Mouse (Mus musculus): ENCODE data around the gene Insl6. TPM values are rescaled to one million over a fixed set of nuclear protein-coding genes. Genes with fewer than 3 reads are reported as not detected.
A peak's percentile ranks its signal among the peaks of the same experiment; 100 is the strongest.

Insl6 gene
- polyA plus RNA-seq, 1 experiment from 2014 or later, result 7.8 TPM

- 91% methylated on average over 8 of the region's 8 CpGs for WGBS
- Histone ChIP-seq H3K4me1 (ENCODE audit: control insufficient read depth, insufficient read depth, low read length) (no peaks in the 10 kb centered on the region; the same call in 1 of the 2 replicates), H3K27me3 (replicated peaks; ENCODE audit: control insufficient read depth, insufficient read depth, low read length) (no peaks in the 10 kb centered on the region), H3K27ac (replicated peaks; ENCODE audit: low read depth, low read length) (no peak overlapping the region), H3K9me3 (ENCODE audit: control insufficient read depth, low read length) (peaks cover 12% of the 10 kb centered on the region), H3K4me2 (ENCODE audit: low read depth, low read length) (no peak overlapping the region), H3K9ac (ENCODE audit: low read depth, low read length) (no peak overlapping the region), H3K36me3 (ENCODE audit: control insufficient read depth, insufficient read depth, low read length) (peaks cover 51% of the 10 kb centered on the region), H3K4me3 (ENCODE audit: low read depth, low read length) (no peak overlapping the region)
- ATAC-seq (ENCODE audit: low read depth) (no peak), DNase-seq (ENCODE audit: low spot score) (no peak)
Observed at GRCm38 (mm10) chr19:29311791-29312190, 13.4 kb downstream of the Insl6 start.

- Histone ChIP-seq H3K4me3 (ENCODE audit: low read depth, low read length) (no peak overlapping the region), H3K9me3 (ENCODE audit: control insufficient read depth, low read length) (no peaks in the 10 kb centered on the region)
- DNase-seq (ENCODE audit: low spot score), result no peak
Observed at GRCm38 (mm10) chr19:29308832-29309231, 16.3 kb downstream of the Insl6 start.

GRCm38 (mm10) chr19:29302119-29302518 lies 23.0 kb downstream of the Insl6 start:
- Histone ChIP-seq H3K27me3 (replicated peaks; ENCODE audit: control insufficient read depth, insufficient read depth, low read length) (no peaks in the 10 kb centered on the region), H3K36me3 (ENCODE audit: control insufficient read depth, insufficient read depth, low read length) (peaks cover 62% of the 10 kb centered on the region)
- WGBS, result 90% methylated on average over 2 of the region's 2 CpGs

More at GRCm38 (mm10) chr19:29308832-29309231, 16.3 kb downstream of the Insl6 start:
- H3K4me1 ChIP-seq (ENCODE audit: control insufficient read depth, insufficient read depth, low read length), result no peaks in the 10 kb centered on the region; the same call in 1 of the 2 replicates
- H3K36me3 ChIP-seq (ENCODE audit: control insufficient read depth, insufficient read depth, low read length), result peaks cover 51% of the 10 kb centered on the region
- no peak for ATAC-seq (ENCODE audit: low read depth)
- no peaks in the 10 kb centered on the region for H3K27me3 ChIP-seq (replicated peaks; ENCODE audit: control insufficient read depth, insufficient read depth, low read length)
- H3K4me2 ChIP-seq (ENCODE audit: low read depth, low read length), result no peak overlapping the region
- no peak overlapping the region for H3K9ac ChIP-seq (ENCODE audit: low read depth, low read length)
- H3K27ac ChIP-seq (replicated peaks; ENCODE audit: low read depth, low read length), result no peak overlapping the region

GRCm38 (mm10) chr19:29300919-29301318 lies 24.2 kb downstream of the Insl6 start:
- H3K4me1 ChIP-seq (ENCODE audit: control insufficient read depth, insufficient read depth, low read length), result no peaks in the 10 kb centered on the region
- WGBS, result 88% methylated on average over 13 of the region's 13 CpGs
- ATAC-seq (ENCODE audit: low read depth) (no peak), DNase-seq (ENCODE audit: low spot score) (no peak)
- H3K9ac ChIP-seq (ENCODE audit: low read depth, low read length), result no peak overlapping the region
- no peaks in the 10 kb centered on the region for H3K9me3 ChIP-seq (ENCODE audit: control insufficient read depth, low read length)
- H3K27ac ChIP-seq (replicated peaks; ENCODE audit: low read depth, low read length), result no peak overlapping the region
- no peak overlapping the region for H3K4me3 ChIP-seq (ENCODE audit: low read depth, low read length)
- no peak overlapping the region for H3K4me2 ChIP-seq (ENCODE audit: low read depth, low read length)
- peaks cover 70% of the 10 kb centered on the region for H3K36me3 ChIP-seq (ENCODE audit: control insufficient read depth, insufficient read depth, low read length)
- H3K27me3 ChIP-seq (replicated peaks; ENCODE audit: control insufficient read depth, insufficient read depth, low read length), result no peaks in the 10 kb centered on the region

More at GRCm38 (mm10) chr19:29302119-29302518, 23.0 kb downstream of the Insl6 start:
- H3K4me3 ChIP-seq (ENCODE audit: low read depth, low read length), result no peak overlapping the region
- H3K9me3 ChIP-seq (ENCODE audit: control insufficient read depth, low read length), result no peaks in the 10 kb centered on the region
- DNase-seq (ENCODE audit: low spot score) (no peak), ATAC-seq (ENCODE audit: low read depth) (no peak)
- no peaks in the 10 kb centered on the region for H3K4me1 ChIP-seq (ENCODE audit: control insufficient read depth, insufficient read depth, low read length)
- no peak overlapping the region for H3K27ac ChIP-seq (replicated peaks; ENCODE audit: low read depth, low read length)
- no peak overlapping the region for H3K9ac ChIP-seq (ENCODE audit: low read depth, low read length)
- no peak overlapping the region for H3K4me2 ChIP-seq (ENCODE audit: low read depth, low read length)

- no peaks in the 10 kb centered on the region for H3K27me3 ChIP-seq (replicated peaks; ENCODE audit: control insufficient read depth, insufficient read depth, low read length)
- H3K27ac ChIP-seq (replicated peaks; ENCODE audit: low read depth, low read length), result no peak overlapping the region
- peaks cover 59% of the 10 kb centered on the region for H3K36me3 ChIP-seq (ENCODE audit: control insufficient read depth, insufficient read depth, low read length)
- H3K4me1 ChIP-seq (ENCODE audit: control insufficient read depth, insufficient read depth, low read length), result no peaks in the 10 kb centered on the region; the same call in 1 of the 2 replicates
- H3K9me3 ChIP-seq (ENCODE audit: control insufficient read depth, low read length), result no peaks in the 10 kb centered on the region
- no peak overlapping the region for H3K4me3 ChIP-seq (ENCODE audit: low read depth, low read length)
- WGBS, result 94% methylated on average over 1 of the region's 1 CpGs
- ATAC-seq (ENCODE audit: low read depth) (no peak), DNase-seq (ENCODE audit: low spot score) (no peak)
- no peak overlapping the region for H3K9ac ChIP-seq (ENCODE audit: low read depth, low read length)
- no peak overlapping the region for H3K4me2 ChIP-seq (ENCODE audit: low read depth, low read length)
Observed at GRCm38 (mm10) chr19:29297366-29297765, 27.8 kb downstream of the Insl6 start.

GRCm38 (mm10) chr19:29296166-29296565 lies 29.0 kb downstream of the Insl6 start:
- Histone ChIP-seq H3K27me3 (replicated peaks; ENCODE audit: control insufficient read depth, insufficient read depth, low read length) (no peaks in the 10 kb centered on the region), H3K27ac (replicated peaks; ENCODE audit: low read depth, low read length) (no peak overlapping the region), H3K4me2 (ENCODE audit: low read depth, low read length) (no peak overlapping the region), H3K4me1 (ENCODE audit: control insufficient read depth, insufficient read depth, low read length) (no peaks in the 10 kb centered on the region; the same call in 1 of the 2 replicates), H3K9ac (ENCODE audit: low read depth, low read length) (no peak overlapping the region), H3K36me3 (ENCODE audit: control insufficient read depth, insufficient read depth, low read length) (peaks cover 64% of the 10 kb centered on the region), H3K4me3 (ENCODE audit: low read depth, low read length) (no peak overlapping the region), H3K9me3 (ENCODE audit: control insufficient read depth, low read length) (no peaks in the 10 kb centered on the region)
- DNase-seq (ENCODE audit: low spot score) (no peak), ATAC-seq (ENCODE audit: low read depth) (no peak)

- no peaks in the 10 kb centered on the region for H3K9me3 ChIP-seq (ENCODE audit: control insufficient read depth, low read length)
- H3K4me3 ChIP-seq (ENCODE audit: low read depth, low read length), result no peak overlapping the region
- no peak overlapping the region for H3K4me2 ChIP-seq (ENCODE audit: low read depth, low read length)
- H3K27me3 ChIP-seq (replicated peaks; ENCODE audit: control insufficient read depth, insufficient read depth, low read length), result no peaks in the 10 kb centered on the region
- no peak overlapping the region for H3K27ac ChIP-seq (replicated peaks; ENCODE audit: low read depth, low read length)
- H3K9ac ChIP-seq (ENCODE audit: low read depth, low read length), result no peak overlapping the region
- H3K4me1 ChIP-seq (ENCODE audit: control insufficient read depth, insufficient read depth, low read length), result no peaks in the 10 kb centered on the region; the same call in 1 of the 2 replicates
- 33% methylated on average over 2 of the region's 2 CpGs for WGBS
- H3K36me3 ChIP-seq (ENCODE audit: control insufficient read depth, insufficient read depth, low read length), result peaks cover 61% of the 10 kb centered on the region
- ATAC-seq (ENCODE audit: low read depth) (no peak), DNase-seq (ENCODE audit: low spot score) (peak; percentile 48)
Observed at GRCm38 (mm10) chr19:29294756-29295155, 30.4 kb downstream of the Insl6 start.

GRCm38 (mm10) chr19:29292546-29292945 lies 32.6 kb downstream of the Insl6 start:
- ATAC-seq (ENCODE audit: low read depth) (no peak), DNase-seq (ENCODE audit: low spot score) (no peak)
- Histone ChIP-seq H3K4me1 (ENCODE audit: control insufficient read depth, insufficient read depth, low read length) (no peaks in the 10 kb centered on the region; the same call in 1 of the 2 replicates), H3K4me3 (ENCODE audit: low read depth, low read length) (no peak overlapping the region), H3K9ac (ENCODE audit: low read depth, low read length) (no peak overlapping the region), H3K27ac (replicated peaks; ENCODE audit: low read depth, low read length) (no peak overlapping the region), H3K36me3 (ENCODE audit: control insufficient read depth, insufficient read depth, low read length) (peaks cover 48% of the 10 kb centered on the region), H3K9me3 (ENCODE audit: control insufficient read depth, low read length) (no peaks in the 10 kb centered on the region), H3K27me3 (replicated peaks; ENCODE audit: control insufficient read depth, insufficient read depth, low read length) (no peaks in the 10 kb centered on the region), H3K4me2 (ENCODE audit: low read depth, low read length) (no peak overlapping the region)
- WGBS, result 80% methylated on average over 4 of the region's 4 CpGs

- Histone ChIP-seq H3K4me3 (ENCODE audit: low read depth, low read length) (no peak overlapping the region), H3K27ac (replicated peaks; ENCODE audit: low read depth, low read length) (no peak overlapping the region), H3K36me3 (ENCODE audit: control insufficient read depth, insufficient read depth, low read length) (peaks cover 42% of the 10 kb centered on the region), H3K27me3 (replicated peaks; ENCODE audit: control insufficient read depth, insufficient read depth, low read length) (no peaks in the 10 kb centered on the region), H3K4me1 (ENCODE audit: control insufficient read depth, insufficient read depth, low read length) (no peaks in the 10 kb centered on the region; the same call in 1 of the 2 replicates), H3K9ac (ENCODE audit: low read depth, low read length) (no peak overlapping the region), H3K4me2 (ENCODE audit: low read depth, low read length) (no peak overlapping the region), H3K9me3 (ENCODE audit: control insufficient read depth, low read length) (no peaks in the 10 kb centered on the region)
- DNase-seq (ENCODE audit: low spot score), result no peak
- no peak for ATAC-seq (ENCODE audit: low read depth)
- 77% methylated on average over 14 of the region's 14 CpGs for WGBS
Observed at GRCm38 (mm10) chr19:29291532-29291931, 33.6 kb downstream of the Insl6 start.

All from embryonic facial prominence, embryonic 14.5 days (tissue).